Mouse (Mus musculus) small intestine, adult 2 months (tissue): ENCODE data around the gene Zbtb12.

Experiments used
- CTCF ChIP-seq: fragments of 200-500 bp; IDR thresholded peaks from 2 replicates; pipeline ENCODE4 v1.5.1; 2012; ENCODE audit warnings: low read depth, mild to moderate bottlenecking, control low read depth, inconsistent platforms, low read length, moderate library complexity, mixed read lengths; ENCODE audit not compliant: insufficient replicate concordance, insufficient read length; ENCODE audit errors: extremely low read depth
- POLR2A ChIP-seq: fragments of 200-500 bp; IDR thresholded peaks from 2 replicates; pipeline ENCODE4 v1.6.1; 2012; ENCODE audit warnings: low read depth, mild to moderate bottlenecking, control low read depth, inconsistent platforms, low read length, moderate library complexity

DNA sequence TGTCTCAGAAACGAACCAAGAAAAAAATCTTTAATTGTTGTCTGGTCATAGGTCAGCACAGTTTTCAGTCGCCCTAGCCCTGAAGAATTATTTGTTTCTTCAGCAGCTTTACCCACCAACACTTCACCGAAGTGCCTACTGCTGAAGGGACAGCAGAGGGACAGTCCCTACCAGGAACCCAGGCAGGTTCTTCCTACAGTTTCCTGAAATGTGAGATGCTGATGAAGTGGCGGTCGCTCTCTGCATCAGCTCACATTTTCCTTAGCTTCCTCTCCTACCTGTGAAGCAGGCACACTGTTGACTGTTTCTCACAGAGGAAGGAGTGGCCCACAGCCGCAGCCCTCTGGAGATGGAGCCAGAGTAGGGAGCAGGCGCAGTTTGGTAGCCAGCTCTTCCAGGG, 13.3 kb upstream of the Zbtb12 start:
- TF ChIP-seq CTCF (no peak), POLR2A (no peak)
